Comparison of ENCODE assay signal across 8 mouse cellular contexts in genomic region chr11:120581490-120582267, GRCm38 (mm10). TPM values are rescaled to one million over a fixed set of nuclear protein-coding genes. Genes with fewer than 3 reads are reported as not detected.
A peak's percentile ranks its signal among the peaks of the same experiment; 100 is the strongest.
DNase-seq lines count a peak whose midpoint lies in the region; ATAC-seq and TF ChIP-seq lines count a peak whose summit lies in the region.

Gene Arhgdia, minus strand, starts transcription at chr11:120581624.

- H3K4me1 ChIP-seq in forebrain, embryonic 13.5 days = peaks cover 30% of the 10 kb centered on the region
- peaks cover 22% of the 10 kb centered on the region for H3K4me1 ChIP-seq in heart, postnatal 0 days (ENCODE audit: control insufficient read depth, insufficient read depth)
- peaks cover 51% of the 10 kb centered on the region for H3K4me1 ChIP-seq in liver, embryonic 15.5 days (replicated peaks)
- peaks cover 30% of the 10 kb centered on the region for H3K4me1 ChIP-seq in neural tube, embryonic 12.5 days
- peaks cover 7% of the 10 kb centered on the region for H3K4me1 ChIP-seq in stomach, postnatal 0 days (replicated peaks; ENCODE audit: control insufficient read depth, insufficient read depth)

- TF ChIP-seq EP300 in heart, postnatal 0 days (IDR thresholded peaks at IDR 0.05; ENCODE audit: low read depth) = no peak
- no peak for TF ChIP-seq EP300 in stomach, postnatal 0 days (optimal IDR thresholded peaks at IDR 0.05)

- ATAC-seq in forebrain, embryonic 13.5 days = peak; percentile 58
- ATAC-seq in heart, postnatal 0 days (ENCODE audit: insufficient read depth, low read depth) = peak; percentile 77
- ATAC-seq in liver, embryonic 15.5 days (ENCODE audit: insufficient read depth) = peak; percentile 58
- peak; percentile 39 for ATAC-seq in neural tube, embryonic 12.5 days (ENCODE audit: low FRiP score, low read depth)
- ATAC-seq in stomach, postnatal 0 days (ENCODE audit: low FRiP score, low TSS enrichment) = peak; percentile 48

- peak; percentile 38 for TF ChIP-seq CTCF in heart, postnatal 0 days (IDR thresholded peaks at IDR 0.05; ENCODE audit: low read depth)
- TF ChIP-seq CTCF in stomach, postnatal 0 days (IDR thresholded peaks at IDR 0.05; ENCODE audit: low read depth) = peak; percentile 60

- H3K9ac ChIP-seq in forebrain, embryonic 13.5 days = peak within 1 kb of the TSS; percentile 95
- peak within 1 kb of the TSS; percentile 88 for H3K9ac ChIP-seq in heart, postnatal 0 days (replicated peaks; ENCODE audit: low read depth, low read length)
- H3K9ac ChIP-seq in liver, embryonic 15.5 days = peak within 1 kb of the TSS; percentile 87
- H3K9ac ChIP-seq in neural tube, embryonic 12.5 days = peak within 1 kb of the TSS; percentile 97
- H3K9ac ChIP-seq in stomach, postnatal 0 days (ENCODE audit: low read length) = peak within 1 kb of the TSS; percentile 92

- 5% methylated on average over 65 of the region's 75 CpGs for WGBS in forebrain, embryonic 13.5 days
- 5% methylated on average over 67 of the region's 75 CpGs for WGBS in heart, postnatal 0 days
- 1% methylated on average over 74 of the region's 75 CpGs for WGBS in liver, embryonic 15.5 days (ENCODE audit: insufficient replicate concordance)
- 7% methylated on average over 67 of the region's 75 CpGs for WGBS in neural tube, embryonic 12.5 days
- WGBS in stomach, postnatal 0 days = 5% methylated on average over 58 of the region's 75 CpGs

- peak; percentile 84 for DNase-seq in CD8-positive naive resting alpha-beta T cell, adult 2 months (ENCODE audit: low read depth in 2 of 2, low spot score in 2 of 2)
- DNase-seq in c-Kit-positive CD71-positive TER-119-positive erythroid progenitor cells, embryonic 14.5 days (ENCODE audit: low spot score) = peak; percentile 70
- peak; percentile 79 for DNase-seq in heart, postnatal 0 days (ENCODE audit: low spot score)
- DNase-seq in kidney, postnatal 4 days = peak; percentile 91 to 95
- peak; percentile 89 for DNase-seq in stomach, postnatal 0 days (ENCODE audit: low spot score)

- H3K36me3 ChIP-seq in forebrain, embryonic 13.5 days (ENCODE audit: poor library complexity, severe bottlenecking) = peaks cover 66% of the 10 kb centered on the region
- peaks cover 47% of the 10 kb centered on the region for H3K36me3 ChIP-seq in heart, postnatal 0 days (replicated peaks; ENCODE audit: control insufficient read depth, insufficient read depth, low read length)
- H3K36me3 ChIP-seq in liver, embryonic 15.5 days (replicated peaks) = peaks cover 62% of the 10 kb centered on the region
- peaks cover 52% of the 10 kb centered on the region for H3K36me3 ChIP-seq in neural tube, embryonic 12.5 days
- H3K36me3 ChIP-seq in stomach, postnatal 0 days (ENCODE audit: control insufficient read depth, insufficient read depth, low read length) = peaks cover 26% of the 10 kb centered on the region

- H3K9me3 ChIP-seq in forebrain, embryonic 13.5 days (replicated peaks) = no peaks in the 10 kb centered on the region
- H3K9me3 ChIP-seq in heart, postnatal 0 days (replicated peaks; ENCODE audit: control insufficient read depth, low read length) = no peaks in the 10 kb centered on the region
- no peaks in the 10 kb centered on the region; the same call in 1 of the 2 replicates for H3K9me3 ChIP-seq in liver, embryonic 15.5 days (replicated peaks)
- no peaks in the 10 kb centered on the region for H3K9me3 ChIP-seq in neural tube, embryonic 12.5 days
- no peaks in the 10 kb centered on the region for H3K9me3 ChIP-seq in stomach, postnatal 0 days (ENCODE audit: control insufficient read depth, low read length)

- no peaks in the 10 kb centered on the region for H3K27me3 ChIP-seq in forebrain, embryonic 13.5 days
- no peaks in the 10 kb centered on the region for H3K27me3 ChIP-seq in heart, postnatal 0 days (ENCODE audit: control insufficient read depth, insufficient read depth, low read length)
- no peaks in the 10 kb centered on the region for H3K27me3 ChIP-seq in liver, embryonic 15.5 days
- H3K27me3 ChIP-seq in neural tube, embryonic 12.5 days (replicated peaks) = no peaks in the 10 kb centered on the region
- no peaks in the 10 kb centered on the region for H3K27me3 ChIP-seq in stomach, postnatal 0 days (ENCODE audit: control insufficient read depth, insufficient read depth, low read length)

- H3K4me3 ChIP-seq in forebrain, embryonic 13.5 days = peak within 1 kb of the TSS; percentile 95
- H3K4me3 ChIP-seq in heart, postnatal 0 days (ENCODE audit: low read depth, low read length) = peak within 1 kb of the TSS; percentile 69
- H3K4me3 ChIP-seq in liver, embryonic 15.5 days (replicated peaks) = peak within 1 kb of the TSS; percentile 83
- H3K4me3 ChIP-seq in neural tube, embryonic 12.5 days = peak within 1 kb of the TSS; percentile 98
- peak within 1 kb of the TSS; percentile 85 for H3K4me3 ChIP-seq in stomach, postnatal 0 days (ENCODE audit: low read depth, low read length)

- H3K4me2 ChIP-seq in forebrain, embryonic 13.5 days = peak within 1 kb of the TSS; percentile 97
- H3K4me2 ChIP-seq in heart, postnatal 0 days (ENCODE audit: low read depth, low read length) = peak within 1 kb of the TSS; percentile 90
- H3K4me2 ChIP-seq in liver, embryonic 15.5 days = peak within 1 kb of the TSS; percentile 99
- H3K4me2 ChIP-seq in neural tube, embryonic 12.5 days (replicated peaks) = peak within 1 kb of the TSS; percentile 97
- H3K4me2 ChIP-seq in stomach, postnatal 0 days (replicated peaks; ENCODE audit: low read depth) = peak within 1 kb of the TSS; percentile 90

- peak within 1 kb of the TSS; percentile 93 for H3K27ac ChIP-seq in forebrain, embryonic 13.5 days
- H3K27ac ChIP-seq in heart, postnatal 0 days (ENCODE audit: low read depth) = peak within 1 kb of the TSS; percentile 91
- peak within 1 kb of the TSS; percentile 88 for H3K27ac ChIP-seq in liver, embryonic 15.5 days (replicated peaks)
- H3K27ac ChIP-seq in neural tube, embryonic 12.5 days = peak within 1 kb of the TSS; percentile 80
- peak within 1 kb of the TSS; percentile 98 for H3K27ac ChIP-seq in stomach, postnatal 0 days (replicated peaks)

RNA-seq across cellular contexts. Expression of gene Arhgdia, which starts in this region (rescaled TPM):
- 462 and 508 TPM in 2 replicates for polyA plus RNA-seq in forebrain, embryonic 13.5 days (2015; fragmentation: Nextera tagmentation; extraction: Ambion mirVana)
- total RNA-seq in heart, postnatal 0 days (2014; rRNA removed; ENCODE audit: low replicate concordance) = 204 and 231 TPM in 2 replicates
- 239 and 245 TPM in 2 replicates for polyA plus RNA-seq in heart, postnatal 0 days (2015; fragmentation: Nextera tagmentation; extraction: Ambion mirVana)
- polyA plus RNA-seq in liver, embryonic 15.5 days (2015; fragmentation: Nextera tagmentation; extraction: Ambion mirVana) = 222 and 238 TPM in 2 replicates
- 582 and 606 TPM in 2 replicates for polyA plus RNA-seq in neural tube, embryonic 12.5 days (2016; fragmentation: Nextera tagmentation; extraction: Ambion mirVana)
- 352 and 362 TPM in 2 replicates for polyA plus RNA-seq in stomach, postnatal 0 days (2015; fragmentation: Nextera tagmentation; extraction: Ambion mirVana)

Comparison
In these comparisons a context has a peak if more than half of its experiments do, and no peak if none do; other contexts are left out.
1. Peak in every context shown above with its lines: DNase-seq, ATAC-seq, H3K4me3 ChIP-seq and H3K27ac ChIP-seq.